Mouse (Mus musculus) myocyte (in vitro differentiated cells): ENCODE data around the gene Tbx18. TPM values are rescaled to one million over a fixed set of nuclear protein-coding genes. Genes with fewer than 3 reads are reported as not detected.

Experiments used
- H3K27me3 ChIP-seq: one replicate; pipeline ENCODE4 v1.6.1; 2011; ENCODE audit not compliant: control insufficient read depth, insufficient read depth, insufficient read length
- H3K36me3 ChIP-seq: one replicate; pipeline ENCODE4 v1.6.1; 2011; ENCODE audit not compliant: control insufficient read depth, insufficient read depth
- H3K4me2 ChIP-seq: one replicate; pipeline ENCODE4 v1.6.1; 2011; ENCODE audit warnings: low read depth, control low read depth
- H3K4me3 ChIP-seq: one replicate; pipeline ENCODE4 v1.5.1; 2011; ENCODE audit warnings: mild to moderate bottlenecking, control low read depth, moderate library complexity
- H3K79me2 ChIP-seq: one replicate; pipeline ENCODE4 v1.6.1; 2011; ENCODE audit not compliant: control insufficient read depth, insufficient read depth
- H3ac ChIP-seq: one replicate; pipeline ENCODE4 v1.6.1; 2011; ENCODE audit not compliant: control insufficient read depth, insufficient read length
- CEBPB ChIP-seq: IDR thresholded peaks from 2 replicates; pipeline ENCODE4 v1.6.1; 2011; ENCODE audit warnings: mild to moderate bottlenecking, moderate library complexity; ENCODE audit not compliant: poor library complexity, insufficient read depth, severe bottlenecking
- E2F4 ChIP-seq: IDR thresholded peaks from one replicate; pipeline ENCODE4 v1.6.1; 2011; ENCODE audit warnings: mild to moderate bottlenecking, control low read depth, moderate library complexity; ENCODE audit not compliant: insufficient read depth
- MAX ChIP-seq: IDR thresholded peaks from one replicate; pipeline ENCODE4 v1.6.1; 2011; ENCODE audit warnings: low read depth, mild to moderate bottlenecking, control low read depth
- MYOD1 ChIP-seq, 3 experiments: IDR thresholded peaks; one replicate each; pipeline ENCODE4 v1.6.1; 2011; ENCODE audit warnings: control low read depth in 2 of 3, low read depth in 2 of 3, mild to moderate bottlenecking in 2 of 3, moderate library complexity in 1 of 3; ENCODE audit not compliant: insufficient read length in 2 of 3, control insufficient read depth in 1 of 3
- MYOG ChIP-seq, 3 experiments: IDR thresholded peaks; one replicate each; pipeline ENCODE4 v1.6.1; 2011; ENCODE audit warnings: control low read depth in 2 of 3, low read depth in 2 of 3, mild to moderate bottlenecking in 2 of 3; ENCODE audit not compliant: insufficient read length in 2 of 3, control insufficient read depth in 1 of 3, insufficient read depth in 1 of 3
- POLR2A ChIP-seq: IDR thresholded peaks from one replicate; pipeline ENCODE4 v1.6.1; 2011; ENCODE audit warnings: low read depth, mild to moderate bottlenecking, control low read depth, moderate library complexity; ENCODE audit not compliant: insufficient read length
- POLR2AphosphoS2 ChIP-seq: IDR thresholded peaks from one replicate; pipeline ENCODE4 v1.6.1; 2011; ENCODE audit warnings: low read depth, control low read depth; ENCODE audit not compliant: insufficient read length
- REST ChIP-seq: IDR thresholded peaks from one replicate; pipeline ENCODE4 v1.6.1; 2011; ENCODE audit warnings: mild to moderate bottlenecking, control low read depth, moderate library complexity; ENCODE audit not compliant: insufficient read depth, insufficient read length
- SRF ChIP-seq: IDR thresholded peaks from one replicate; pipeline ENCODE4 v1.6.1; 2011; ENCODE audit warnings: low read depth; ENCODE audit not compliant: control insufficient read depth, insufficient read length
- TCF12 ChIP-seq: IDR thresholded peaks from one replicate; pipeline ENCODE4 v1.6.1; 2011; ENCODE audit warnings: mild to moderate bottlenecking, control low read depth; ENCODE audit not compliant: poor library complexity, insufficient read depth, severe bottlenecking
- TCF3 ChIP-seq: IDR thresholded peaks from one replicate; pipeline ENCODE4 v1.6.1; 2011; ENCODE audit warnings: low read depth, control low read depth; ENCODE audit not compliant: insufficient read length
- USF1 ChIP-seq: IDR thresholded peaks from one replicate; pipeline ENCODE4 v1.6.1; 2011; ENCODE audit warnings: low read depth, mild to moderate bottlenecking, control low read depth, moderate library complexity
- polyA plus RNA-seq: library from polyadenylated mRNA; unstranded; fragments of >200 nt; fragmentation: generic; extraction: Trizol; gene quantifications from one replicate; pipeline ENCODE4 v1.2.1, GENCODE M21; 2012; ENCODE audit warnings: missing spikeins

Gene Tbx18
- polyA plus RNA-seq = 3.2 TPM

DNA sequence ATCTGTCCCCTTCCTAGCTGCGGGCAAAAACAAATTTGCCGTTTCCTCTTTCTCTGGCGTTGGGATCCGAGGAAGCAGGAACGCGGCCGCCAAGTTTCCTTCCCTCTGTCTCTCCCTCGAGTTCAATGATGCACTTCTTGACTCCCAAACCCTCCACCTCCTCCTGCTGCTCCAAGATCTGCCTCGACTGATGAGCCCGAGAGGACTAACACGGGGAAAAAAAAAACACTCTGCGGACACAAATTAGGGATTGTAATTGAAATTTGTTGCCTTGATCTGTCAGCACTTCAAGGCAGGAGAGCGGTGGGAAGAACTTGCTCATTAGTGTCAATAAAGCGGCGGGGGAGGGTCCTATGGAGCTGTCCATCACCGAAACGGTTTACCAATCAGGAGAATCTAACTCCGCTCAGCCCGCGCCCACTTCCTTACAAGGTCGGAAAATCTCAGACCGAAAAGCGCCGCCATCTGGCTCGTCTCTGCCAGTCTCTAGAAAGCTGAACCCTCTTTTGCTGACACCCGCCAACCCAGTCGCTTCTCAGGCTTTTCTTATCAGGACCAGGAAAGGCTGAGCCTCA is at the start of gene Tbx18:
Tbx18 (minus strand) TSS at position 300 of the 575 bp plus-strand sequence.
- Histone ChIP-seq H3K27me3 (no peaks in the 10 kb centered on the region), H3K36me3 (no peaks in the 10 kb centered on the region), H3K79me2 (peaks cover 17% of the 10 kb centered on the region), H3ac (peak within 1 kb of the TSS; percentile 98), H3K4me3 (peak within 1 kb of the TSS; percentile 60), H3K4me2 (peak within 1 kb of the TSS; percentile 86)
- TF ChIP-seq SRF (peak; percentile 90), TCF12 (no peak)

DNA sequence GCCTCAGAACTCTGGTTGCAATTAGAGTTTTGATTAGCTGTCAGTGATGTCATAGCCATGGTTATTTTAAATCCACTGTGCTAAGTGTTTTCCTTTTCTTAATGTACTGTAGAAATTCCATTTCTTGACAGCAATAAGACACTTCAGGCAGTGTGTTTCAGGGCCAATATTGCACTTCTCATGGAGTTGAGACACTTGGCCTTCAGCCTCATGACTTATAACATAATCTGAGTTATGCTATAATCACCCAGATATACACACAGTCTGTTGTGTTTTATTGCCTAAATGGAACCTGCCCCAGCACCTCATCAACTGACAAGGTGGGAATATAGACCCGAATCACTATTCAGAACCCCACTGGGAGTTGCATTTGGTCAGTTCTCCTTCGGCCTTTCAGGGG is 42.9 kb upstream of the Tbx18 start:
- TF ChIP-seq MYOD1 (IDR thresholded peaks at IDR 0.05; ENCODE audit: control insufficient read depth in 1 of 3, insufficient read length in 2 of 3, low read depth in 2 of 3) (no peak), REST (no peak), CEBPB (no peak), MYOG (IDR thresholded peaks at IDR 0.05; ENCODE audit: control insufficient read depth in 1 of 3, insufficient read depth in 1 of 3, insufficient read length in 2 of 3, low read depth in 2 of 3) (no peak), TCF3 (no peak), E2F4 (no peak), SRF (no peak), MAX (no peak), POLR2AphosphoS2 (no peak), POLR2A (no peak), USF1 (no peak), TCF12 (no peak)
- H3K27me3 ChIP-seq = no peaks in the 10 kb centered on the region
- H3K36me3 ChIP-seq = no peaks in the 10 kb centered on the region
- H3K4me2 ChIP-seq = no peak overlapping the region
- H3ac ChIP-seq = no peak overlapping the region
- no peaks in the 10 kb centered on the region for H3K79me2 ChIP-seq
- H3K4me3 ChIP-seq = no peak overlapping the region

DNA sequence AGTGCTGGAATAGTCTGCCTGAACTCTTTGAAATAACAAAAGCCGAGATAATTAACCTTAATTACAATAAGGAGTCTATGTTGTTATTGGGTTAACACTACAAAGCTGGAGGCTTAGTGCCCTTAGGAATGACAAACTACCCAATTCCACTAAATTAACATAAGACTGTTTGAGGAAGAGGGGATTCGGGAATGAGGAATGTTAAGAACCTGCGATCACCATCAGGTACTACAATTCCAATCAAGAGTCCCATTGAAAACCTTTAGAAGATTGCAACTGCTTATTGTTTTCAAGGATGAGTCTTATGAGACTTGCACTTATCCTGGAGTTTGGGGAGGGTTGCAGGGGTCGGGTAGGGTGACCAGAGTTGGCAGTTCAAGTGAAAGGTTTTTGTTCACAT is 24.6 kb upstream of the Tbx18 start:
- Histone ChIP-seq H3K4me3 (no peak overlapping the region), H3ac (no peak overlapping the region), H3K79me2 (no peaks in the 10 kb centered on the region), H3K27me3 (no peaks in the 10 kb centered on the region), H3K36me3 (no peaks in the 10 kb centered on the region), H3K4me2 (no peak overlapping the region)
- TF ChIP-seq REST (no peak), POLR2A (no peak), MYOG (IDR thresholded peaks at IDR 0.05; ENCODE audit: control insufficient read depth in 1 of 3, insufficient read depth in 1 of 3, insufficient read length in 2 of 3, low read depth in 2 of 3) (no peak), CEBPB (no peak), USF1 (no peak), TCF3 (no peak), POLR2AphosphoS2 (no peak), TCF12 (no peak)

DNA sequence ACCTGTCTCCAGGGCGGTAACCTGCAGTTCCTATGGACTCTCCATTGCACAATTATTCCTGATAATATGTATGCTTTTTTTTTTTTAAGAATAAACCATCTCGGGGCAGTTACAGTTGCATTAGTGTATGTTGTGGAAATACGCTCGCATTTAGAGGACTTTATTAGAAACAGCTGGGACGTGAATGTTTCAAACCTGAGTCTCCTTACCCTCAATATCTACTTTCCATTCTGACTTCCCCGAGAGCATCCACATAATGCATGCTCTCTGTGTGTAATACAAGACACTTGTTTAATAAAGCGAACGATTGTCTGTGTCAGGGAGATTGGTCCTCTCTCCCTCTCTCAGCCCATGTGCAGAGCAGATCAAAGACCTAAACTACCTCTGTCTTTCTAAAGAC is 10.5 kb upstream of the Tbx18 start:
- Histone ChIP-seq H3K79me2 (no peaks in the 10 kb centered on the region), H3K4me2 (no peak overlapping the region), H3K27me3 (no peaks in the 10 kb centered on the region), H3K36me3 (no peaks in the 10 kb centered on the region), H3K4me3 (no peak overlapping the region), H3ac (no peak overlapping the region)
- TF ChIP-seq MYOG (IDR thresholded peaks at IDR 0.05; ENCODE audit: control insufficient read depth in 1 of 3, insufficient read depth in 1 of 3, insufficient read length in 2 of 3, low read depth in 2 of 3) = no peak

DNA sequence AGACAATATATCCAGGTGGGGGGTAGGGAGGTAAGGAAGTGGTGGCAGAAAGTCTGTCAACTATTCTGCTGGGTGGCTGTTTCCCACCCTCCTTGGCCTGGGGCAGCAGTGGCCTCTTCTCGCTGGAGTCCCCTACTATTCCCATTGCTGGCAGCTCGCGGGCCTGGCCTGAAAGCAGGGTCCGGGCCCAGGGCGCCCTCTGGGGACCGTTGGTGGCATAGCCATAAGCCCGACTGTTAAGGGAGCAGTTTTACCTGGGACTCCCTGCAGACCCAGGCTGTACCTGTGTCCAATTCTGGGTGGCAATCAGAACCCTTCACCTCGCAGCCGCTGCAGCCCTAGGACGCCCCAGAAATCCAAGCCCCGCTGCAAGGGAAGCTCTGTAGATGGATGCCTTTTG is 9.6 kb upstream of the Tbx18 start:
- H3ac ChIP-seq = no peak overlapping the region
- TF ChIP-seq TCF3 (no peak), USF1 (no peak), CEBPB (no peak), SRF (no peak), E2F4 (no peak), TCF12 (no peak), MAX (no peak), POLR2A (no peak), MYOD1 (IDR thresholded peaks at IDR 0.05; ENCODE audit: control insufficient read depth in 1 of 3, insufficient read length in 2 of 3, low read depth in 2 of 3) (no peak), REST (no peak), POLR2AphosphoS2 (no peak), MYOG (IDR thresholded peaks at IDR 0.05; ENCODE audit: control insufficient read depth in 1 of 3, insufficient read depth in 1 of 3, insufficient read length in 2 of 3, low read depth in 2 of 3) (no peak)
- no peaks in the 10 kb centered on the region for H3K36me3 ChIP-seq
- no peaks in the 10 kb centered on the region for H3K27me3 ChIP-seq
- H3K4me2 ChIP-seq = no peak overlapping the region
- no peak overlapping the region for H3K4me3 ChIP-seq
- H3K79me2 ChIP-seq = no peaks in the 10 kb centered on the region
